Mouse (Mus musculus): ENCODE measurements around the gene Lef1. TPM values are rescaled to one million over a fixed set of nuclear protein-coding genes. Genes with fewer than 3 reads are reported as not detected.

The Lef1 gene
- total and polyA plus RNA-seq, 3 experiments = 0.18 to 0.54 TPM; not detected in 1

DNA sequence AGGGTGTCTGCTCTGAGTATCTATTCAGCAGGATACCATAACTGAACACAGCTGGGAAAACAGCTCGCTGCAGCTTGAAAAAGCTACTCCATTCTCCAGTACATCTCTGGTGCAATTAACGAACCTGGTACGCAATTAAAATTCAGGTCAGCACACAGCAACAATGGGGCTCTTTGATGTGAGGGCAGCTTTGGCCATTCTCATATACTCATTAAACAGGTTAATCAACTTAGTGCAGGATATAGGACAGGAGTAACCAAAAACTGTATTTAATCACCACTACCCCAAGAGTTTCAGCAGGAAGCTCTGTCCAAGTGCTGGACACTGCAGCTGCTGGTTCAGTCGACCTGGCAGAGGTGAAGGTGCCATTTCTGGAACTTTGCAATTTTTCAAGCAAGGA is 37.6 kb upstream of the Lef1 start:
- H3K9me3 ChIP-seq (replicated peaks; ENCODE audit: insufficient read depth, low read length) = no peaks in the 10 kb centered on the region
- TF ChIP-seq UBTF (IDR thresholded peaks at IDR 0.05; ENCODE audit: borderline replicate concordance, insufficient read depth, low read depth, low read length) (no peak), MAFK (IDR thresholded peaks at IDR 0.05; ENCODE audit: borderline replicate concordance, low read depth, low read length) (no peak)
- H3K79me2 ChIP-seq (ENCODE audit: control insufficient read depth, insufficient read depth, low read length, poor library complexity) = no peaks in the 10 kb centered on the region
- no peaks in the 10 kb centered on the region for H3K36me3 ChIP-seq (ENCODE audit: control insufficient read depth in 1 of 2, insufficient read depth in 2 of 2, low read length in 2 of 2)
- no peak overlapping the region for H3K9ac ChIP-seq (ENCODE audit: control insufficient read depth, low read depth, low read length, poor library complexity, severe bottlenecking)
- H3K4me1 ChIP-seq (ENCODE audit: control insufficient read depth in 1 of 2, insufficient read depth in 2 of 2, low read length in 2 of 2) = no peaks in the 10 kb centered on the region
- H3K27me3 ChIP-seq (ENCODE audit: control insufficient read depth in 1 of 2, insufficient read depth in 2 of 2, low read length in 2 of 2) = no peaks in the 10 kb centered on the region
- no peak for DNase-seq (ENCODE audit: low read depth, low spot score)
- H3K4me3 ChIP-seq (ENCODE audit: control insufficient read depth in 1 of 2, insufficient read depth in 1 of 2, low read depth in 2 of 2, low read length in 2 of 2) = no peak overlapping the region
- H3K27ac ChIP-seq (ENCODE audit: control insufficient read depth, low read depth, low read length) = no peak overlapping the region

- no peaks in the 10 kb centered on the region for H3K79me2 ChIP-seq (ENCODE audit: control insufficient read depth, insufficient read depth, low read length, poor library complexity)
- TF ChIP-seq E2F4 (IDR thresholded peaks at IDR 0.05; ENCODE audit: borderline replicate concordance, low read depth, low read length) = no peak
- no peak for TF ChIP-seq MAX (IDR thresholded peaks at IDR 0.05; ENCODE audit: low read length)
- TF ChIP-seq ZC3H11A (IDR thresholded peaks at IDR 0.05; ENCODE audit: low read depth, low read length) = no peak
- TF ChIP-seq USF1 (IDR thresholded peaks at IDR 0.05; ENCODE audit: low read depth, low read length) = no peak
- TF ChIP-seq POLR2AphosphoS2 (IDR thresholded peaks at IDR 0.05; ENCODE audit: low read length) = no peak
- no peak for TF ChIP-seq GABPA (IDR thresholded peaks at IDR 0.05; ENCODE audit: low read depth, low read length)
- TF ChIP-seq MAZ (IDR thresholded peaks at IDR 0.05; ENCODE audit: low read depth, low read length) = no peak
- TF ChIP-seq ELF1 (IDR thresholded peaks at IDR 0.05; ENCODE audit: low read depth, low read length) = no peak
- no peak overlapping the region for H3K9ac ChIP-seq (ENCODE audit: control insufficient read depth, low read depth, low read length, poor library complexity, severe bottlenecking)
- no peak overlapping the region for H3K4me3 ChIP-seq (ENCODE audit: control insufficient read depth in 1 of 2, insufficient read depth in 1 of 2, low read depth in 2 of 2, low read length in 2 of 2)
- no peak for DNase-seq (ENCODE audit: low read depth, low spot score)
- no peaks in the 10 kb centered on the region for H3K27me3 ChIP-seq (ENCODE audit: control insufficient read depth in 1 of 2, insufficient read depth in 2 of 2, low read length in 2 of 2)
- H3K4me1 ChIP-seq (ENCODE audit: control insufficient read depth in 1 of 2, insufficient read depth in 2 of 2, low read length in 2 of 2) = no peaks in the 10 kb centered on the region
- H3K9me3 ChIP-seq (replicated peaks; ENCODE audit: insufficient read depth, low read length) = no peaks in the 10 kb centered on the region
- H3K27ac ChIP-seq (ENCODE audit: control insufficient read depth, low read depth, low read length) = no peak overlapping the region
- H3K36me3 ChIP-seq (ENCODE audit: control insufficient read depth in 1 of 2, insufficient read depth in 2 of 2, low read length in 2 of 2) = no peaks in the 10 kb centered on the region
These were observed 36.3 kb upstream of the Lef1 start for GRCm38 (mm10) chr3:131073946-131074345.

GRCm38 (mm10) chr3:131078041-131078621 is 32.1 kb upstream of the Lef1 start:
- no peak for DNase-seq (ENCODE audit: low read depth, low spot score)
- no peaks in the 10 kb centered on the region for H3K36me3 ChIP-seq (ENCODE audit: control insufficient read depth in 1 of 2, insufficient read depth in 2 of 2, low read length in 2 of 2)
- TF ChIP-seq JUND (IDR thresholded peaks at IDR 0.05; ENCODE audit: low read depth, low read length) (no peak), MAX (IDR thresholded peaks at IDR 0.05; ENCODE audit: low read length) (no peak), MYC (IDR thresholded peaks at IDR 0.05; ENCODE audit: low read depth, low read length) (no peak), TAL1 (IDR thresholded peaks at IDR 0.05; ENCODE audit: low read length) (no peak), KAT2A (conservative IDR thresholded peaks at IDR 0.05; ENCODE audit: low read depth, low read length) (no peak), USF2 (IDR thresholded peaks at IDR 0.05; ENCODE audit: borderline replicate concordance in 1 of 2, insufficient read depth in 1 of 2, low read depth in 1 of 2, low read length in 2 of 2) (no peak), MAZ (IDR thresholded peaks at IDR 0.05; ENCODE audit: low read depth, low read length) (no peak), TBP (IDR thresholded peaks at IDR 0.05; ENCODE audit: low read depth, low read length) (no peak), MAFK (IDR thresholded peaks at IDR 0.05; ENCODE audit: borderline replicate concordance, low read depth, low read length) (no peak), HCFC1 (IDR thresholded peaks at IDR 0.05; ENCODE audit: low read depth, low read length) (no peak), MXI1 (IDR thresholded peaks at IDR 0.05; ENCODE audit: low read depth, low read length) (no peak), MYB (IDR thresholded peaks at IDR 0.05; ENCODE audit: low read depth, low read length) (no peak), EP300 (IDR thresholded peaks at IDR 0.05; ENCODE audit: low read depth in 1 of 2, low read length in 2 of 2) (no peak), TCF12 (IDR thresholded peaks at IDR 0.05; ENCODE audit: low read depth, low read length) (no peak)
- no peaks in the 10 kb centered on the region for H3K27me3 ChIP-seq (ENCODE audit: control insufficient read depth in 1 of 2, insufficient read depth in 2 of 2, low read length in 2 of 2)
- H3K4me1 ChIP-seq (ENCODE audit: control insufficient read depth in 1 of 2, insufficient read depth in 2 of 2, low read length in 2 of 2) = no peaks in the 10 kb centered on the region
- no peak overlapping the region for H3K27ac ChIP-seq (ENCODE audit: control insufficient read depth, low read depth, low read length)
- H3K4me3 ChIP-seq (ENCODE audit: control insufficient read depth in 1 of 2, insufficient read depth in 1 of 2, low read depth in 2 of 2, low read length in 2 of 2) = no peak overlapping the region
- H3K9me3 ChIP-seq (replicated peaks; ENCODE audit: insufficient read depth, low read length) = no peaks in the 10 kb centered on the region
- H3K79me2 ChIP-seq (ENCODE audit: control insufficient read depth, insufficient read depth, low read length, poor library complexity) = no peaks in the 10 kb centered on the region
- H3K9ac ChIP-seq (ENCODE audit: control insufficient read depth, low read depth, low read length, poor library complexity, severe bottlenecking) = no peak overlapping the region

Measured in MEL (cell line).